Mouse (Mus musculus) gastrocnemius, postnatal 4 days (tissue): Measurements from ENCODE around the gene Rab30. TPM values are rescaled to one million over a fixed set of nuclear protein-coding genes. Genes with fewer than 3 reads are reported as not detected.

Experiments used
- DNase-seq, 2 experiments: peaks; one replicate each; pipeline ENCODE4 v3.0.0; 2021 to 2022; ENCODE audit warnings: low spot score in 2 of 2, mixed read lengths in 2 of 2
- total RNA-seq, 2 experiments: library from RNA; stranded (reverse); gene quantifications; 2 replicates each; pipeline ENCODE4 v1.2.3; 2021

The Rab30 gene
- total RNA-seq, 2 experiments from 2014 or later, result 10.0 to 12.8 TPM

- no peak for DNase-seq
These were observed 95.0 kb downstream of the Rab30 start for GRCm38 (mm10) chr7:92836447-92836846.

- DNase-seq, result no peak
These were observed 95.8 kb downstream of the Rab30 start for GRCm38 (mm10) chr7:92837226-92837625.

DNA sequence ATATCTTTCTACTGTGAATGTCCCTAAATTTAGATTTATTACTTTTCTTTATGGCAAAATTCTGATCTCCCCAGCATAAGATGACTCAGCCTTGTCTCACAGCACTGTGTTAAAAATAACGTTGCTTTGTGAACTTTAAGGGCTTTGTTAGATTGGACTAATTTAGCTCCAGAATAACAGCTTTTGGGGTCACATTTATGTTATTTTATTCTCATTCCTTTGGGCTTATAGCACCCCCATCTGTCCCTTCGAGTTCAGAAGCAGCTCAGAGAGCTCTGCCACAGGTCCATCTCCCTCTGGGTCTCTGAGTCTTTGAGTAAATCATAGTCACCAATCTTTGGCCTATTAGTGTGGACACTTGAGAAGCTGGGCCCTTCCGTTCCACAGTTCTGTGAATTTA lies 96.5 kb downstream of the Rab30 start:
- DNase-seq, result no peak

- DNase-seq, result no peak
These were observed 100.9 kb downstream of the Rab30 start for GRCm38 (mm10) chr7:92842254-92842653.

GRCm38 (mm10) chr7:92848246-92848645 lies 106.8 kb downstream of the Rab30 start:
- no peak for DNase-seq

- no peak for DNase-seq
These were observed 125.1 kb downstream of the Rab30 start for GRCm38 (mm10) chr7:92866526-92866925.

GRCm38 (mm10) chr7:92870161-92870560 lies 128.8 kb downstream of the Rab30 start:
- no peak for DNase-seq

DNA sequence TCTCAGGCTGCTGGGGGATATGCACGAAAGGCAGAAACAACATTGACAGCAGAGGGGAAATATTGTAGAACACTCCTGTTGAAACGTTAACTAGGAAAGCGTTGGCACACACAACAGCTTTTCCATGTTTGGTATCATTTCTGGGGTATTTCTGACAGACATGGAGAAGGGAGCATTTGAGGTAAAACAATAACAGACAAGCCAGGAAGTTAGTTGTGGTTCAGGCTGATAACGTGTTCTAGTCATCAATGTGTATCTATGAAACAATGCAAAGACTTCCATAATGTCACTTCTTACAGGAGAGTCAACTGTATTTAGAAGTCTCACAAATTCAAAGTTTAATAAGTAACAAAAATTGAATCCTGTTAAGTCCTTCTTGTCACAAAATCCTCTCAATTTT lies 130.2 kb downstream of the Rab30 start:
- DNase-seq, result no peak

- peak; percentile 88 to 96 for DNase-seq
These were observed 132.8 kb downstream of the Rab30 start, which contains the start of the genes Ddias and Prcp for GRCm38 (mm10) chr7:92874116-92874675. TSS of gene Ddias (minus strand) at chr7:92874247. TSS of gene Prcp (plus strand) at chr7:92874470.

GRCm38 (mm10) chr7:92874761-92875408 lies 133.5 kb downstream of the Rab30 start:
- peak; percentile 50 to 82 for DNase-seq

GRCm38 (mm10) chr7:92876066-92876465 lies 134.7 kb downstream of the Rab30 start:
- DNase-seq, result no peak

DNA sequence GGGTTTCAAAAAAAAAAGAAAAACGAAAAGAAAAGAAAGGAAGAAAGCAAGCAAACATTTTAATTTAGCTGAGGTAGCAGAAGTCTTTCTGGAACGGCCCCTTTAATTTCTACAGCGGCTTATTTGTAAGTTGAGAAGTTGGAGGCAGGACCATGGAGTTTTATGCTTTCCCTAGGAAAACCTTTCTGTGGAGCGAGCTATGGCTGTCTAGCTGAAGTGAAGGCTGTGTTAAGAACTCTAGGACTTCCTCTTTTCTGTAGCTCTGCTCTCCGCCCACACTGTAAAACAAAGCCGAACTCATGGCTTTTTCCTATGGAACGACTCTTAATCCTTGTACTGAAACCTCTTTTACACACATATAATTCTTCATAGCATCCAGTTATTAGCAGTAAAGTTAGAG lies 135.1 kb downstream of the Rab30 start:
- no peak for DNase-seq

GRCm38 (mm10) chr7:92878575-92879285 lies 137.3 kb downstream of the Rab30 start:
- DNase-seq, result no peak

- DNase-seq, result no peak
These were observed 142.7 kb downstream of the Rab30 start for GRCm38 (mm10) chr7:92883850-92884716.

DNA sequence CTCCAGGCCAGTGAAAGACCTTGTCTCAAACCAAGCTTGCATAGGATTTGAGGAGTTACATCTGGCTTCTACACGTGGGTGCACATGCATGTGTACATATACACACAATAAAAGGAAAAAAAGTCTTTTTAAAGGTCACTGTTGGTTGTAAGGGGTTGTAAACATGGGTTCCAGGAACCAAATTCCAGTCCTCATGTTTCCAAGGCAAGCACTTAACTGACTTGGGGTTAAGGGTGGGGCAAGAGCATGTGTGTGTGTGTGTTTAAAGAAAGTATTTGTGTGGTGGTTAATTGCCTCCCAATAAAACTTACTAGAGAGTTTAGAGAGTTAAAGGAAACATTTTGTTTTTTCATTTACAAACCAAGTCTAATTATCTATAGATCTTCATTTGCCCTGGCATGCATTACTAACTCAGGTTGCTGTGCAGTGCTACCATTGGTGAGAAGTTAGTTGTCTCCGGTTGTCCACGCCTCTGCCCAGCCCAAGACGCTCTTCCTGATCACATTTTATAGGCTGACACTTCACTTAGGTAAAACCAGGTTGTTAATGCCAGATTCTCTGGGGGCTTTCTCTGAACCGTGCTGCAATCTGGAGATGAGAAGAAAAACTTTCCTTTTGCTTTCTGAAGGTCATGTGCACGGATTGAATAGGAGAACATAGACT lies 143.7 kb downstream of the Rab30 start:
- no peak for DNase-seq

GRCm38 (mm10) chr7:92886801-92887200 lies 145.4 kb downstream of the Rab30 start:
- no peak for DNase-seq

GRCm38 (mm10) chr7:92887230-92887629 lies 145.8 kb downstream of the Rab30 start:
- no peak for DNase-seq

- DNase-seq, result no peak
These were observed 148.8 kb downstream of the Rab30 start for GRCm38 (mm10) chr7:92890211-92890610.

- DNase-seq, result no peak
These were observed 149.3 kb downstream of the Rab30 start for GRCm38 (mm10) chr7:92890618-92891230.

DNA sequence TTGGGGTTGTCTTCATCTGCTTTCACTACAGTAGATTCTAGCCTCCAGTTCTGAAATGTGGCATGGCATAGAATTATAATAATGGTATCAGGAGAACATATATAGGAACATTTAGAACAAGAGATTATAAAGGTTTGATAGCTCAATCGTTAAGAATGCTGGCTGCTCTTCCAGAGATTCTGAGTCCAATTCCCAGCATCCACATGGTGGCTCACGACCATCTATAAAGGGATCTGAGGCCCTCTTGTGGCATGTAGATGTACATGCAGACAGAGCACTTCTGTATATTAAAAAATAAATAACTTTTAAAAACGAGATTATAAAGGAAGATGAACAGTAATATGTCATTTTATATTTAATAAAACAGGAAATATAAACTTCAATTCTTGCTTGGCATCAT lies 152.1 kb downstream of the Rab30 start:
- DNase-seq, result no peak
